Mouse (Mus musculus): ENCODE results near the gene Palm2. TPM values are rescaled to one million over a fixed set of nuclear protein-coding genes. Genes with fewer than 3 reads are reported as not detected.

The Palm2 gene
- polyA plus RNA-seq, 1 experiment from 2014 or later = 5.8 TPM

DNA sequence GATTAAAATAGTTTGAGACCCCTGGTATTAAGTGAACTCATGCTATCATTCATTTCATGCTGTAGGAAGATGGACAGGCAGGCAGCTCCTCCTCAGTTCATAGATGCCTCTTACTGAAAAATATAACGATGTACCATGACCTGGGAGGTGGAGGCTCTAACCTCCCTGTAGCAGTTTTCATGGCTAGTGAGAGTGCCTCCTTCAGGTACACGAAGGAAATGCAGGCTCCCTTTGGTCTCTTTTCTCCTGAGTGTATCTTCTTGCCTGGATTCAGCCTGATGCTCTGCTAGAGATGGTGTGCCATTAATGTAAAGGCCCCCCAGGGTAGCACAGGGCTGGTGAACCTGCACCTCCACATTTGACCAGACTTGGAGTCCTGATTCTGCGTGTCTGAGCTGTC lies 222.8 kb downstream of the Palm2 start:
- H3K4me1 ChIP-seq = peaks cover 11% of the 10 kb centered on the region
- H3K36me3 ChIP-seq = no peaks in the 10 kb centered on the region
- H3K4me2 ChIP-seq (replicated peaks) = no peak overlapping the region
- WGBS = 90% methylated on average over 3 of the region's 3 CpGs
- H3K4me3 ChIP-seq = no peak overlapping the region
- H3K27ac ChIP-seq (replicated peaks) = no peak overlapping the region
- H3K9me3 ChIP-seq = no peaks in the 10 kb centered on the region
- no peak for ATAC-seq (replicated peaks)
- no peaks in the 10 kb centered on the region for H3K27me3 ChIP-seq
- no peak overlapping the region for H3K9ac ChIP-seq (replicated peaks)

DNA sequence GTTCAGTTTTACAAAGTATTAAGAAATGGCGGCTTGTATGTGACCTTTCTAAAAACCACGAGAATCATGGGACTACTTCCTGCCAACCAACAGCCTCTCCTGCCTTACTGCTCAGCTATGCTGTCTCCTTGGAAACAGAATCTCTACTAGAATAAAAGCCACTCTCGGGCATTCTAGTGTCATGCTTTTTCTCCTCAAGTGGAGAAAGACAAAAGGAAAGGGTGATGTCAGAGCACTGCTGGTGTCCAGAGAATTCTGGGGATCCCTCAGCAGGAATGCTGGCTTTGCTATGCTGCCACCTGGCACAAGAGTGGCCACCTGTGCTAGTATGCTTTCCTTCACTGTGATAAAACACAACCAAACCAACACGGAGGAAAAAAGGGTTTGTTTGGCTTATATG lies 226.4 kb downstream of the Palm2 start:
- WGBS = 13% methylated on average over 4 of the region's 4 CpGs
- H3K27ac ChIP-seq (replicated peaks) = peak overlapping the region; percentile 44; the same call in 1 of the 2 replicates
- no peak overlapping the region for H3K4me3 ChIP-seq
- H3K4me1 ChIP-seq = peaks cover 11% of the 10 kb centered on the region
- H3K9me3 ChIP-seq = no peaks in the 10 kb centered on the region
- H3K36me3 ChIP-seq = no peaks in the 10 kb centered on the region
- H3K27me3 ChIP-seq = no peaks in the 10 kb centered on the region
- ATAC-seq (replicated peaks) = peak; percentile 75
- no peak overlapping the region for H3K4me2 ChIP-seq (replicated peaks)
- H3K9ac ChIP-seq (replicated peaks) = no peak overlapping the region

DNA sequence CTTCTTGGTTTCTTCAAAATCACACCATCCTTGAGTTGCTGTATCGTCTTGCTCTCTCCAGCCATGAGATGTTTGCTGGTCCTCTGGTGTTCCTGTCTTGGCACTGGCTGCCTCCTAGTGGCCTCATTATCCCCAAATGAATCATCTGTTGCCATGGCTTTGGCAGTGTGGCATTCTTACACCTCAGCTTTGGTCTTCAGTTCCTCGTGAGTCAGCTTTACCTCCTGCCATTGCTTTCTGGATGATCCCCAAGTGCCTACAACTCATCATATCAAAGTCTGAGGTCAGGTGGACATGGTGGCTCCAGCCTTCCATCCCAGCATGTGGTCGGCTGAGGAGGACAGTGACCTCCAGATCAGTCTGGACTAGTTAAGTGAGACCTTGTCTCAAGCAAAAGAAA lies 232.1 kb downstream of the Palm2 start:
- no peaks in the 10 kb centered on the region for H3K4me1 ChIP-seq
- no peaks in the 10 kb centered on the region for H3K9me3 ChIP-seq
- no peak for ATAC-seq (replicated peaks)
- no peaks in the 10 kb centered on the region for H3K27me3 ChIP-seq
- H3K36me3 ChIP-seq = no peaks in the 10 kb centered on the region
- no peak overlapping the region for H3K4me2 ChIP-seq (replicated peaks)
- H3K9ac ChIP-seq (replicated peaks) = no peak overlapping the region
- H3K27ac ChIP-seq (replicated peaks) = no peak overlapping the region
- no peak overlapping the region for H3K4me3 ChIP-seq
- 83% methylated on average over 3 of the region's 3 CpGs for WGBS

DNA sequence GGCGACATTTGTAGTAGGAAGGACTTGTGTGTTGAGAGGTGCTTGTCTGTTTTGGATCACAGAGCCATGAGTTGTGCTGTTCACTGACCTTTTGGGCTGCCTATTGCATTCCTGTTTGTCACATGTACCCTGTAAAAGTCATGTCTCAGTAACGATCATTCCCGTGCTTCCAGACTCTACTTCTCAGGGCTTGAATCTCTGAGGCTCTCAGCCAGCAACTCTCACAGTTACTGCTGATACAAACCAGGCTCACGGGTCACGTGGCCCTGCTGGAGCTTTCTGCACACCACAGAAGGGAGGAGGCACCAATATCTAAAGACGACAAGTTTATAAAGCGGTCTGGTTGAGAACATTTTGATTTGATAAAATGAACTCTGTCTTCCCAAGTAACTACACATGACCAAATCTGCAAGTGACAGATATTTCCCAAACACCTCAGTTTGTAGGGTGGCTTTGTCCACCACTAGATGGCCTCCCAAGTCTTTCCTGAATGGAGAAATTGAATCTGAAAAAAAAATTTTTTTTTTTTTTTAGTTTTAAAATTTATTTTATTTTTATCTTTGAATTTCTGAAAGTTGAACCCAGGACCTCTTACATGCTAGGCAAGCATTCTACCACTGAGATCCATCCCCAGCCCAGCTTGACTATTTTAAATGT lies 236.9 kb downstream of the Palm2 start:
- Histone ChIP-seq H3K9ac (replicated peaks) (no peak overlapping the region), H3K27me3 (no peaks in the 10 kb centered on the region), H3K4me1 (peaks cover 8% of the 10 kb centered on the region; the same call in 1 of the 2 replicates), H3K4me2 (replicated peaks) (no peak overlapping the region), H3K9me3 (no peaks in the 10 kb centered on the region), H3K4me3 (no peak overlapping the region), H3K27ac (replicated peaks) (no peak overlapping the region), H3K36me3 (no peaks in the 10 kb centered on the region)
- no peak for ATAC-seq (replicated peaks)
- 74% methylated on average over 7 of the region's 7 CpGs for WGBS

DNA sequence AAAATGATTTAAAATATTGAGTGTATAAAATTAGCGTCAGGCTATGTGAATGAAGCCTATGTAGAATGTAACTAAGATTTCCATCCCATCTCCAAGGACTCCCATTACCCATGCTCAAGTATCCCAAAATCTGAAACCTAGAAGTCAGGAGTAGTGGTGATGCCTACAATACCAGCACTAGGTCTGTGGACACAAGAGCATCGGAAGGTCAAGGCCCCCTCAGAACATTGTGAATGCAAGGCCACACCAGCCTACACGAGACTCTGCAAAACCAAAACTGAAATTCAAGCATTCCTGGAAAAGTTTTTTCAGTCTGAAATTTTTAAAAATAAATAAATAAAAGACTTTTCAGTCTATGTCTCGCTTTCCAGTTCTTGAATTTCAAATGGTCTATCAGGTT lies 238.5 kb downstream of the Palm2 start:
- H3K27me3 ChIP-seq = no peaks in the 10 kb centered on the region
- no peak overlapping the region for H3K27ac ChIP-seq (replicated peaks)
- no peaks in the 10 kb centered on the region for H3K9me3 ChIP-seq
- ATAC-seq (replicated peaks) = no peak
- peaks cover 8% of the 10 kb centered on the region; the same call in 1 of the 2 replicates for H3K4me1 ChIP-seq
- H3K4me3 ChIP-seq = no peak overlapping the region
- H3K9ac ChIP-seq (replicated peaks) = no peak overlapping the region
- WGBS = 82% methylated on average over 4 of the region's 4 CpGs
- no peak overlapping the region for H3K4me2 ChIP-seq (replicated peaks)
- H3K36me3 ChIP-seq = no peaks in the 10 kb centered on the region

DNA sequence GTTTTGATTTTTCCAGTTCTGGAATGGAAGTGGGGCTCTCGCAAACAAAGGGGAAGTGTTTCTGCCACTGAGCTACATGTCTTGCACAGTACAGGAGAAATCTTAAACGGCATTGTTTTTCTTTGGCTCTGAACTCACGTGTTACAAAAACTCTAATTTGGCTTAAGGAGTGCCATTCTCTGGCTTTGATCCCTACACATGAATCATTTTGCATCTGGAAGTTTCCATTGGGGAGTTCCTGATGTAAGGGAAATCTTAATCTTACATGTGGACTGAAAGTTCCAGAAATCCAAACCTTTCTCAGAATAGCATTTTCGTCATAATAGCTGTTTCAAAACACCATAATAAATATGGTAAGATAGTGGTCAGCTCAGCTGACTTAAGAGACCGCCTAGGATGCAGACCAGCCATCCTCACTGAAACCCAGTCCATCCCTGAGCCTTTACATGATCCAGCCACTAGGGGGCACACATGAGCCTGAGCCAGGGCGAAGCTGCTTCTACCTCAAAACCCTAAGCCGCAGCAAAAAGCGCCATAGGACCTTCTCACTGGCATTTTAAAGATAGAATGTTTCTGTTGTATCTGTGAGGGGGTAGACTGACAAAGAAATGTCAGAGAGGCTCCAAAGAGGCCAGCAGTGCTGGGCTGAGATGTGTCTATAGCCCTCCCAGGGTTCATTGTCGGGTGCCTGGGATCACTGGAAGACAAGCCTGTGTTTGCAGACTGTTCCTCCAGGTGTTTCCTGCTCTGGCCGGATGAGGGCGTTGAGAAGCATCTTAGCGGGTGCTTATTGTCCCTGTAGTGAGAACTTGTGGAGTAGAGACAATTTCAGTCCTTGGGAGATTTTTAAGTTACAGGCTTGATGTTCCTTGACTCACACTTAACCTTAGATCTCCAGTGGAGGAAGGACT lies 239.2 kb downstream of the Palm2 start:
- peaks cover 8% of the 10 kb centered on the region; the same call in 1 of the 2 replicates for H3K4me1 ChIP-seq
- H3K36me3 ChIP-seq = no peaks in the 10 kb centered on the region
- no peaks in the 10 kb centered on the region for H3K9me3 ChIP-seq
- H3K9ac ChIP-seq (replicated peaks) = peak overlapping the region; percentile 18; the same call in 1 of the 2 replicates
- H3K4me3 ChIP-seq = peak overlapping the region; percentile 19; the same call in 1 of the 2 replicates
- no peak overlapping the region for H3K27ac ChIP-seq (replicated peaks)
- H3K4me2 ChIP-seq (replicated peaks) = peak overlapping the region; percentile 43
- WGBS = 14% methylated on average over 12 of the region's 12 CpGs
- peak; percentile 74; the same call in 1 of the 2 replicates for ATAC-seq (replicated peaks)
- H3K27me3 ChIP-seq = no peaks in the 10 kb centered on the region

DNA sequence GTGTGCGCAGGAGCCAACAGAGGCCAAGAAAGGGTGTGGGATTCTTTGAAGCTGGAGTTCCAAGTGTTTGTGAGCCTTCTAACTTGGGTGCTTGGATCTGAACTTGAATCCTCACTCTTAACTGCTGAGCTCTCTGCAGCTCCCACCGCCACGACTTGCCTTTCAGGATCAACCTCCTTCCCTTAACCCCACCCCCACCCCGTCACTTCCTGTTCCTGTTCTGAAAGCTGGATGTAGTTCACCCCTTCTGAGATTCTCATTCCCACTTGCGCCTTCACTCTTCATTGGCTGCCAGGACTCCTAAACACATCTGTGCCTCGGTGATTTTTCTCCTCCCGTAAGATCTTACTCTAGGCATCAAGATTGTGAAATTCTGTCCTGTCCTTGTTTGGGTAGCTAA lies 240.3 kb downstream of the Palm2 start:
- Histone ChIP-seq H3K36me3 (no peaks in the 10 kb centered on the region), H3K4me2 (replicated peaks) (no peak overlapping the region), H3K9me3 (no peaks in the 10 kb centered on the region), H3K27ac (replicated peaks) (no peak overlapping the region), H3K4me1 (peaks cover 8% of the 10 kb centered on the region; the same call in 1 of the 2 replicates), H3K9ac (replicated peaks) (no peak overlapping the region), H3K4me3 (no peak overlapping the region), H3K27me3 (no peaks in the 10 kb centered on the region)
- ATAC-seq (replicated peaks) = no peak
- WGBS = 73% methylated on average over 7 of the region's 7 CpGs

DNA sequence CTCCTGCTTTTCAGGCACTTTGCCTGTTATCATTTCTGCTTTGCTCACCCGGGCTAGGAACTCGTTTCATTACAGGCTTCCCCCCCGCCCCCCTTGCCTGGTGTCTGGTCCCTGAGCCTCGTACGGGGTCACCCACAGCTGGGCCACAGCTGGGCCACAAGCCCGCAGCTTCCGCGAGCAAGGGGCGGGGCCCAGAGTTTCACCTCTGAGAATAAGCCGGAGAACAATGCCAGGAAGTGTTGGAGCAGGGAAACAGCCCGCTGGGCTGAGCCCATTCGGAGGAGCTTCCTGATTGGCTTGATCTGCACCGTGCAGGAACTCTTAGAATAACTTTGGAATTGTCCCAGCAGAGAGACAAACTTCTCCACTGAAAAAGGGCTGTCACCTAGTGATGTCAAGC lies 241.3 kb downstream of the Palm2 start:
- H3K4me3 ChIP-seq = 0 out of 2 replicates have a peak overlapping the region, but pooled peaks have one; percentile 18

DNA sequence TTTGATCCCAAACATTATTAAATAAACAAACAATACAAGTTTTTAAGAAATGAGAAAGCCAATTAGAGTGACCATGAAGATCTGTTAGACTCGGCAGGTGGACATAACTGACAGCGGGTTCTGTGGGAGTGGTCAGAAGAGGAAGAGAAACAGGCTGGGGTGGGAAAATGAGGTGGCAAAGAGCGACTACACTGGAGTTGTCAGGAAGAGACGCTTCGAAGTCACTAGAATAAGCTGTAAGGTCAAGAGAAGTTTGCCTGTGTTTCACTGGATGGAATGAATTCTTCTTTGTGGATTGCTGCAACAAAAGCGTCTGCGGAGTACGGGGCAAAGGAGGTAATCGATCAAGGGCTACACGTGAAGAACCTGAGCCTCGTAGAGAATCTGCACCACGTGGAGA lies 243.9 kb downstream of the Palm2 start:
- Histone ChIP-seq H3K27me3 (no peaks in the 10 kb centered on the region), H3K4me2 (replicated peaks) (no peak overlapping the region), H3K36me3 (no peaks in the 10 kb centered on the region), H3K4me3 (no peak overlapping the region), H3K27ac (replicated peaks) (no peak overlapping the region), H3K9me3 (no peaks in the 10 kb centered on the region), H3K4me1 (peaks cover 8% of the 10 kb centered on the region; the same call in 1 of the 2 replicates), H3K9ac (replicated peaks) (no peak overlapping the region)
- ATAC-seq (replicated peaks) = no peak
- 85% methylated on average over 12 of the region's 12 CpGs for WGBS

More for the DNA sequence above, 241.3 kb downstream of the Palm2 start:
- Histone ChIP-seq H3K9ac (replicated peaks) (no peak overlapping the region), H3K27ac (replicated peaks) (no peak overlapping the region), H3K27me3 (no peaks in the 10 kb centered on the region), H3K4me2 (replicated peaks) (peak overlapping the region; percentile 33), H3K4me1 (peaks cover 8% of the 10 kb centered on the region; the same call in 1 of the 2 replicates), H3K36me3 (no peaks in the 10 kb centered on the region), H3K9me3 (no peaks in the 10 kb centered on the region)
- WGBS = 4% methylated on average over 13 of the region's 13 CpGs
- peak; percentile 24; the same call in 1 of the 2 replicates for ATAC-seq (replicated peaks)

DNA sequence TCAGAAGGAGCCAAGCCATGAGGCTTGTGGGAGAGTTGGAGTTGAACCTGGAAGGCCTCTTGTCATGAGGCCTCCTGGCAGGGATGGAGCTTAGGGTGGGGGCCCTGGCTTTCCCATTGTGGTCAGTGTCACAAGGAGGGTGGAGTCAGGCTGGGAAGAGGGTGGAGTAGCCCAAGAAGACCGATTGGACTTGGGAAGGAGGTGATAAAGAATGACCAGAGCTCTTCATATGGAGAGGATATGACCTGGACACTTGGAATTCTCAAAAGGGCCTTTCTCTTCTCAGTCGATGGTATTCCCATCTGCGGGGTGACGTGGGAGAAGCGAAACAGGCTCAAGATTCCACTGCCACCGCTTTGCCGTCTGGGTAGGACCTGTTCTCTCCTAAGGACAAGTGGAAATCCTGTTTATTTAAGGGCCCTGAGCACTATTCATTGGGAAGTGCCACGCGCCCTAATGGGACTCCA lies 245.0 kb downstream of the Palm2 start:
- H3K4me3 ChIP-seq = no peak overlapping the region
- H3K4me1 ChIP-seq = peaks cover 3% of the 10 kb centered on the region; the same call in 1 of the 2 replicates
- H3K4me2 ChIP-seq (replicated peaks) = no peak overlapping the region
- H3K9ac ChIP-seq (replicated peaks) = no peak overlapping the region
- no peaks in the 10 kb centered on the region for H3K9me3 ChIP-seq
- ATAC-seq (replicated peaks) = no peak
- H3K27me3 ChIP-seq = no peaks in the 10 kb centered on the region
- no peaks in the 10 kb centered on the region for H3K36me3 ChIP-seq
- no peak overlapping the region for H3K27ac ChIP-seq (replicated peaks)
- 85% methylated on average over 9 of the region's 9 CpGs for WGBS

DNA sequence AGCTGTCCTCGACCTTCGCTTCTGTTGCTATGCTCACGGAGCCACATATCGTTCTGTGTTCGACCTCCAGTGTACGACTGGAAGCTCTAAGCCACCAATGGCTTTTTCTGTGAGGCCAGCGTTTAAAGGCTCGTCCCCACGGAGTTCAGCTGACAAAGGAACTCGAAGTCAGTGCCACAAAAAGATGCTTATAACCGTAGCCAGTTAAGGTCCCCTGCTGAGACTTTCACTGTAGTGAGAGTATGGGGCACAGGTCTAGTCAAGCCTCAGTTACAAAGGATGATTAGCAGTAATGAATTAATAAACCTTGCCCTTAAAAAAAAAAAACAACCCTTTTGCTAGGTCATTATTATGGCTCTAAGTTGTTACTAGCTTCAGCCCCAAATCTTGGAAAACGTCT lies 246.1 kb downstream of the Palm2 start:
- H3K4me2 ChIP-seq (replicated peaks) = no peak overlapping the region
- WGBS = 62% methylated on average over 12 of the region's 12 CpGs
- H3K4me3 ChIP-seq = no peak overlapping the region
- H3K9me3 ChIP-seq = no peaks in the 10 kb centered on the region
- H3K27ac ChIP-seq (replicated peaks) = no peak overlapping the region
- no peak for ATAC-seq (replicated peaks)
- H3K27me3 ChIP-seq = no peaks in the 10 kb centered on the region
- H3K36me3 ChIP-seq = no peaks in the 10 kb centered on the region
- peaks cover 3% of the 10 kb centered on the region; the same call in 1 of the 2 replicates for H3K4me1 ChIP-seq
- no peak overlapping the region for H3K9ac ChIP-seq (replicated peaks)

DNA sequence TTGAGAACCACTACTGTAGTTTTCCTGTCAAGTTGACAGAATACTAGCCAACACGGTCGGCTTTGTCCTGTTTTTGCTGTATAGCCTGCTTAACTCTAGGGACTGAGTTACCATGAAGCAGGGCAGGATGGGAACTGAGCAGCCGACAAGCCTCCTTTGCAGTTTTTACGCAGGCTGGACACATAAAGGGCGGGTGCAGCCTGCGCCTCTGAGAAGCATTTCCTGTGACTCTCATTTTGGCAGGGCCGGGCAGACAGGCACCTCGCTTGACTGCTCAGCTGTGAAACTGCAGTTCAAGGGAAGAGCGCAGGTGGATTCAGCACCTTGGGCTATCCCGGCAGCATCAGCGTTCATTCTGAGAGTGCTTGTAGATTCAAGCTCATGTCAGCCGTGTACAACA lies 247.5 kb downstream of the Palm2 start:
- H3K27me3 ChIP-seq = no peaks in the 10 kb centered on the region
- H3K4me2 ChIP-seq (replicated peaks) = no peak overlapping the region
- H3K4me1 ChIP-seq = no peaks in the 10 kb centered on the region
- no peaks in the 10 kb centered on the region for H3K36me3 ChIP-seq
- ATAC-seq (replicated peaks) = no peak
- no peaks in the 10 kb centered on the region for H3K9me3 ChIP-seq
- no peak overlapping the region for H3K4me3 ChIP-seq
- no peak overlapping the region for H3K27ac ChIP-seq (replicated peaks)
- WGBS = 69% methylated on average over 12 of the region's 12 CpGs
- H3K9ac ChIP-seq (replicated peaks) = no peak overlapping the region
